Mouse (Mus musculus) forebrain, embryonic 12.5 days (tissue): ENCODE results near the gene Ly6f. TPM values are rescaled to one million over a fixed set of nuclear protein-coding genes. Genes with fewer than 3 reads are reported as not detected.
"Not testable (repeated sequence)": the region's sequence is repeated elsewhere in the genome, so short reads cannot be mapped to it uniquely, and the experiment has no call there.

Source experiments
- ATAC-seq: fragments of 200-750 bp; cut with Nextera tagmentation; 2 replicates; pipeline ENCODE4 v1.8.0; 2017; ENCODE audit warnings: moderate TSS enrichment; ENCODE audit not compliant: low FRiP score
- H3K27ac ChIP-seq: fragments of 300-500 bp; sonication (generic); 2 replicates; pipeline ENCODE4 v1.5.1; 2016; ENCODE audit warnings: mild to moderate bottlenecking
- H3K27me3 ChIP-seq: fragments of 300-500 bp; sonication (generic); 2 replicates; pipeline ENCODE4 v1.6.1; 2016; ENCODE audit warnings: mild to moderate bottlenecking
- H3K36me3 ChIP-seq: fragments of 300-500 bp; sonication (generic); replicated peaks from 2 replicates; pipeline ENCODE4 v1.6.1; 2016; ENCODE audit warnings: mild to moderate bottlenecking
- H3K4me1 ChIP-seq: fragments of 300-500 bp; sonication (generic); 2 replicates; pipeline ENCODE4 v1.6.1; 2016
- H3K4me2 ChIP-seq: fragments of 300-500 bp; sonication (generic); 2 replicates; pipeline ENCODE4 v1.6.1; 2016; ENCODE audit warnings: mild to moderate bottlenecking, moderate library complexity
- H3K4me3 ChIP-seq: fragments of 300-500 bp; sonication (generic); replicated peaks from 2 replicates; pipeline ENCODE4 v1.5.1; 2016; ENCODE audit warnings: mild to moderate bottlenecking
- H3K9ac ChIP-seq: fragments of 300-500 bp; sonication (generic); 2 replicates; pipeline ENCODE4 v1.6.1; 2016; ENCODE audit warnings: mild to moderate bottlenecking
- H3K9me3 ChIP-seq: fragments of 300-500 bp; sonication (generic); 2 replicates; pipeline ENCODE4 v1.6.1; 2016
- WGBS: fragments of 180-500 bp; shearing (Covaris S2); methylation state at CpG from one replicate; pipeline ENCODE4 v1.1.7; 2016; 5-methylcytosine and 5-hydroxymethylcytosine counted together
- polyA plus RNA-seq: library from polyadenylated mRNA; unstranded; fragments of >200 nt; fragmentation: Nextera tagmentation; extraction: Ambion mirVana; gene quantifications from 2 replicates; pipeline ENCODE4 v1.2.1, GENCODE M21; 2016

Ly6f gene
- polyA plus RNA-seq, 1 experiment from 2014 or later = not detected

DNA sequence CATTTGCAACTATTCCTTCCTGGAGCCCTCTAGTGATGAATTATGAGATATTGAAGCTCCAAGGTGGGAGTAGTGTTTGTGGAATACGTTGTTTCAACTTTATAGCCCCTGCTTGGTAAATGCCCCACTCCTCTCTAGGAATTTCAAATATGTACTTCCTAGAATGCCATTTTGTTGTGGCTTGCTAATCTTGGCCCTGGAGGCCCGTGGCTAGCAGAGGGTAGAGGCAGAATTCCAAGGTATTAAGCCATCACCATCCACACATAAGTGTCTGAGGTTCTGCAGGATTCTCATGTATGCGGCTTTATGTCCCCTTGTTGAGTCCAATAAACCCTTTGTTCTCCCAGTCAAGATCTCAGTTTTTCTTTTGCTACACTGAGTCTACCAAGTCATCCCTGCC lies 3.7 kb downstream of the Ly6f start:
- Histone ChIP-seq H3K27me3 (no peaks in the 10 kb centered on the region), H3K9me3 (no peaks in the 10 kb centered on the region), H3K4me2 (no peak overlapping the region), H3K4me3 (no peak overlapping the region), H3K36me3 (no peaks in the 10 kb centered on the region), H3K9ac (no peak overlapping the region), H3K4me1 (no peaks in the 10 kb centered on the region), H3K27ac (no peak overlapping the region)
- WGBS = 66% methylated on average over 3 of the region's 3 CpGs
- ATAC-seq = no peak

DNA sequence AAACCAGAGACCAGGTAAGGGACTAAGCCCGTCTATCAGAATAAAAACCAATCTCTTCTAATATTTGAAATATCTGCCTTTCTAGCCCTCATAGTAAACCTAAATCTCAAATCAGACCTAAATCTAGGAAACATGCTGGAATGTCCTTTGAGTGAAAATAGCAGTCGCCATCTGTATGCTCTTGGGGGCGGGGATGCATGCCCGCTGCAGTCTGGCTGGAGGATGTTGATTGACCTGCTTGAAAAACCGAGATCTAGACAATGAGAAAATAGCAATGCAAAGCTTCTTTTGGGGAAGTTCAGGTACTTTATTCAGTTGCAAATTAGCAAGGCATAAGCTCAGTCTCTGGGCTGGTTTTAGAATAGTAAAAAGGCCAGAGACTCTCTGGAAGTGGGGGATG lies 13.8 kb downstream of the Ly6f start:
- not testable (repeated sequence) for H3K9me3 ChIP-seq, H3K4me3 ChIP-seq, H3K4me1 ChIP-seq, H3K27ac ChIP-seq, ATAC-seq, H3K9ac ChIP-seq, H3K36me3 ChIP-seq, H3K27me3 ChIP-seq, H3K4me2 ChIP-seq
- WGBS = 64% methylated on average over 5 of the region's 5 CpGs

DNA sequence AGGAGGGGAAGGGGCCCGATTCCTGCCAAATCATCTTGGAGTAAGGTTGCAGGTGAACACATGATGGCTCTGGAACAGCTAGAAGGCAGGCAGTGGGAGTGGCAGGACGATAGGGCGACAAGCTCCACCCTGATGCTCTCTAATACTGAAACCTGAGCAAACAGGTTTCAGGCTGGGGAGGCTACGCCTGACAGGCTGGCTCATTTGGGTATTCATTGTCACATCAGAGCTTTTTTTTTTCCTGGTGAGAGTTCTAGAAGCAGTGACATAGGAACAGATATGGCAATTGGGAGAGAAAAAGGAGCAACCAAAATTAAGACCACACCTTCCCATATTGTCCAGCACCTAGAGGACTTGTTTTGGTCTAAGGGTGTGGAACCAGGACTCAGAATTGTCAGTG lies 18.3 kb downstream of the Ly6f start:
- not testable (repeated sequence) for H3K9me3 ChIP-seq, H3K36me3 ChIP-seq, ATAC-seq, H3K4me1 ChIP-seq, H3K27me3 ChIP-seq, H3K4me2 ChIP-seq, H3K4me3 ChIP-seq, H3K27ac ChIP-seq, H3K9ac ChIP-seq
- 88% methylated on average over 4 of the region's 4 CpGs for WGBS

DNA sequence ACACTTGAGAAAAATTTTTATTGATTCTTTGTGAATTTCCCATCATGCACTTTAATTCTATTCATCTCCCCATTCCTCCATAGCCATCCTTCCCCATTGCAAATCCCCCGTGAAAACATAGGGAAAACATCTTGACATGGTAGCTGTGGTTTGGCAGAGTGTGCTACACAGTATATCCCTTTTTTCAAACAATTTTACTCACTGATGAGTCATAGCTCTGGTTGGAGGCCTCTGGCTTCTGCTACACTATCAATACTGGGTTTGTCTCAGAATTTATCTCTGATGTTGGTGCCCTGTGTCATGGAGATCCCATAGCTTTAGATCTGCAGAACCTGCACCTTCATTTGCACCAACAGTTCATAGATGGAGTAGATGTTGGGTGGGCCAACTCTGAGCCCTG lies 24.2 kb downstream of the Ly6f start:
- WGBS = 85% methylated on average over 1 of the region's 1 CpGs
- H3K27me3 ChIP-seq = no peaks in the 10 kb centered on the region
- no peak overlapping the region for H3K4me3 ChIP-seq
- ATAC-seq = no peak
- H3K4me1 ChIP-seq = no peaks in the 10 kb centered on the region
- H3K9ac ChIP-seq = no peak overlapping the region
- no peaks in the 10 kb centered on the region for H3K36me3 ChIP-seq
- H3K9me3 ChIP-seq = 0 out of 2 replicates have a peak, but pooled peaks cover 3% of the 10 kb centered on the region
- no peak overlapping the region for H3K4me2 ChIP-seq
- no peak overlapping the region for H3K27ac ChIP-seq

DNA sequence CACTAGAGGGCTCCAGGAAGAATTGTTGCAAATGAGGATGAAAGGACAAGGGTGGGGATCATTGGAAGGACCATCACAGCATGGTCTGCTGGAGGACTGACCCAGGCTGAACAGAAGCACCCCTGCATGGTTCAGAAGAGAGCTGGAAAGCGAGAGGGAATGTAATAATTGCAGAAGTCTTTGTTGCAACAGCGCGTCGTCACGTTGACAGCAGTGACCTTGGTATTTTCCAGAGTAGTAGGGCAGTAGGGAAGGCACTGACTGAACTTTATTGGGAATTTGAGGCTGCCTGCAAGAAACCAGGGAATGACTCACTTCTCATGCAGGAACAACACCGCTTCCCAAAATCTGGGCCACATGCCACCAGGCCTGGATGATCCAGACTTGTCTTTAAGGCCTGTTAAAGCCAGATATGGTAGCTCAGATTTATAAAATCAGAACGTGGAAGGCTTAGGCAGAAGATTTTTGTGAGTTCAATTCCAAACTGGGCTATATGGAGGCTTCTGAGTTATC lies 25.7 kb downstream of the Ly6f start:
- WGBS = 88% methylated on average over 7 of the region's 7 CpGs
- Histone ChIP-seq H3K4me2 (no peak overlapping the region), H3K4me3 (no peak overlapping the region), H3K9me3 (no peaks in the 10 kb centered on the region), H3K36me3 (no peaks in the 10 kb centered on the region), H3K9ac (no peak overlapping the region), H3K4me1 (no peaks in the 10 kb centered on the region), H3K27ac (no peak overlapping the region), H3K27me3 (no peaks in the 10 kb centered on the region)
- ATAC-seq = no peak

DNA sequence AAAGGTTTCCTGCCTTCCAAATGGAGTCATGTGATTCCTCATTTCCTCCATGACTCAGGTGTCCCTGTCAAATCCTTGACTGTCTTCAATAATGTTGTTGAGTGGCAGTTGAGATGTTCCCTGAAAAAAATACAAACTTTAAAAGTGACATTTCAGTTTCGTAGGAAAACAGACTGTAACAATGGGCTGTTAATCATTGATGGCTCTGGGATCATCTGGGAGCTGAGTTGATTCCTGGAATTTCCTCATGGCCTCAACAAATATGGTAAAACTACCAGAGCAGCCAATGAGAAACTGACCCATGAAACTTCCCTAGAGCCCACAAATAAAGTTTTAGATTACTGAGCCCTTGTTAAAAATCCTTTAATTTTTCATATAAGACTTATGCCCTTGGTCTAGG lies 37.9 kb downstream of the Ly6f start:
- WGBS = 74% methylated on average over 1 of the region's 1 CpGs

DNA sequence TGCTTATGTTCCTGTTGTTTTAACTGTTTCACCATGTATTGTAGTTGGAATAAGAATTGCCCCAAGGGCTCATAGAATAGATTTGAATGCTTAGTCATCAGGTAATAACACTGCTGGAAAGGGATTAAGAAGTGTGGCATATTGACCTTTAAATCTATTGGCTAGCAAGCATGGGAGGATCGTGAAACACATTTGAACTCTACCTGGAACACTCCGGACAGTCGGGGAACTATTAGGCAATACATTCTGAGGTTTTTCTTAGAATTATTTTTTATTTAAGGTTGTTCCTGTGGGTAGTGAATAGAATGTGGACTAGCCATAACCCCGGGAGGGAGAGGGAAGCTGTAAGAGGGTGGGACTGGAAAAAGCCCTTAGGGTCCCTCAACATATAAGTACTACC lies 41.0 kb downstream of the Ly6f start:
- ATAC-seq = no peak
- Histone ChIP-seq H3K4me2 (no peak overlapping the region), H3K36me3 (no peaks in the 10 kb centered on the region), H3K9ac (no peak overlapping the region), H3K27ac (no peak overlapping the region), H3K9me3 (0 out of 2 replicates have a peak, but pooled peaks cover 5% of the 10 kb centered on the region), H3K4me1 (no peaks in the 10 kb centered on the region), H3K4me3 (no peak overlapping the region), H3K27me3 (no peaks in the 10 kb centered on the region)
- WGBS = 91% methylated on average over 4 of the region's 4 CpGs

More for the DNA sequence above, 37.9 kb downstream of the Ly6f start:
- Histone ChIP-seq H3K4me1 (no peaks in the 10 kb centered on the region), H3K27me3 (no peaks in the 10 kb centered on the region), H3K9me3 (0 out of 2 replicates have a peak, but pooled peaks cover 5% of the 10 kb centered on the region), H3K27ac (no peak overlapping the region), H3K4me3 (no peak overlapping the region), H3K36me3 (no peaks in the 10 kb centered on the region), H3K9ac (no peak overlapping the region), H3K4me2 (no peak overlapping the region)
- ATAC-seq = no peak

DNA sequence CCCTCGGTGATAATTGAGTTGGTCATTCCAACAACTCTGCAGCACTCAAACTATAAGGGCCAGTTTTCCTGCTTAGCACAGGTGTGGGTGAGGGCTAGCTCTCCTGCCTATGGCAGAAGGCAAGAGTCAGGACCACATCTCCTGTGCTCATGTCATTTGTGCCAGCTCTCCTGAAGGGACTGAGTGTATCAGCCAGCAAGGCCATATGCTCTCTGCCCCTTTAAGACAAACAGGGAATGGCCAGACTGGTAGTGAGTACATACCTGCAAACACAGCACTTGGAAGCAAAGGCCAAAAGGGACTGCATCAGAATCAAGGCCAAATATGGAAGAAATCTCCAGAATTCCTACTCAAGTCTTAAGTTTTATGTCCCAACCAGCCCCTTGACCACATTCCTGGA lies 41.7 kb downstream of the Ly6f start:
- Histone ChIP-seq H3K36me3 (no peaks in the 10 kb centered on the region), H3K9me3 (0 out of 2 replicates have a peak, but pooled peaks cover 5% of the 10 kb centered on the region), H3K4me3 (no peak overlapping the region), H3K27ac (no peak overlapping the region), H3K4me2 (no peak overlapping the region), H3K4me1 (no peaks in the 10 kb centered on the region), H3K9ac (no peak overlapping the region), H3K27me3 (no peaks in the 10 kb centered on the region)
- ATAC-seq = no peak
- WGBS = 100% methylated on average over 1 of the region's 1 CpGs

DNA sequence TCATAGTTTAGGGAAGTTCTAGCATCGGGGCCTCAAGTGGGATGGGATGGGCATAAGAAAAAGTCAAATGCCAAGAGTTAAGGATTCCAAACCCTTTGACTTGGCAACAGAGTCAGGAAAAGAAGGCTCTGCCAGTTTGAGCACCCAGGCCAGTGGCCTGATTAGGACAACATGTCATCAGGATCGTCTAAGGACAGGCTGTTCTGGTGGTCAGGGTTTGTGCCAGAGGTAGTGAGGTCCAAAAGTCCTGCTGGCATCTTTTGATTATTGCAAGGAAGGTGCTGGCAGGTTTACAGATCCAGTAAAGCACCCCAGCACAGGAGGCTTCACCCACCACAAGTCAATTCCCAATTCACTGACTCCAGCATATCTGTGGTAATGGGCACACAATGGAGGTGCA lies 46.2 kb downstream of the Ly6f start:
- ATAC-seq = no peak
- H3K9ac ChIP-seq = no peak overlapping the region
- H3K4me1 ChIP-seq = no peaks in the 10 kb centered on the region
- no peaks in the 10 kb centered on the region for H3K36me3 ChIP-seq
- H3K4me3 ChIP-seq = no peak overlapping the region
- H3K4me2 ChIP-seq = no peak overlapping the region
- no peaks in the 10 kb centered on the region for H3K27me3 ChIP-seq
- no peak overlapping the region for H3K27ac ChIP-seq
- WGBS = 91% methylated on average over 2 of the region's 2 CpGs
- H3K9me3 ChIP-seq = no peaks in the 10 kb centered on the region

DNA sequence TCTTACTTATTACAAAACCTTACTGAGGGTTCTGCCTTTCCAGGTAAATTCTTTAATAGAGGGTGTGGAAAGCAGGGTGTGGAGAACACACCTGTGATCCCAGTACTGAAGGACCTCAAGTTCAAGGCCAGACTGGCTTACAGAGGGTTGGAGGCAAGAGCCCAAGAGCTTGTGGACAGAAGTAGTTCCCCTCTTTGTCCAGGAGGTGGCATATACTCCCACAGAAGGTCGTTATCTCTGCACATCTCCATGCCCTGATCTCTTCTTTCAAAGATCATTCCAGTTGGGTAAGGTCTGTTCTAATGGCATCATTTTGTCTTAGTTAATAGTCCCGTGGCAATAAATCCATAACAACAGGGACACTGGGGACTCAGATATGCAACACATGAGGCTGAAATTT lies 49.0 kb downstream of the Ly6f start:
- no peaks in the 10 kb centered on the region for H3K27me3 ChIP-seq
- 58% methylated on average over 2 of the region's 2 CpGs for WGBS
- no peaks in the 10 kb centered on the region for H3K4me1 ChIP-seq
- no peak for ATAC-seq
- no peak overlapping the region for H3K4me2 ChIP-seq
- no peak overlapping the region for H3K27ac ChIP-seq
- H3K9ac ChIP-seq = no peak overlapping the region
- no peaks in the 10 kb centered on the region for H3K36me3 ChIP-seq
- H3K4me3 ChIP-seq = no peak overlapping the region
- peaks cover 7% of the 10 kb centered on the region; the same call in 1 of the 2 replicates for H3K9me3 ChIP-seq

DNA sequence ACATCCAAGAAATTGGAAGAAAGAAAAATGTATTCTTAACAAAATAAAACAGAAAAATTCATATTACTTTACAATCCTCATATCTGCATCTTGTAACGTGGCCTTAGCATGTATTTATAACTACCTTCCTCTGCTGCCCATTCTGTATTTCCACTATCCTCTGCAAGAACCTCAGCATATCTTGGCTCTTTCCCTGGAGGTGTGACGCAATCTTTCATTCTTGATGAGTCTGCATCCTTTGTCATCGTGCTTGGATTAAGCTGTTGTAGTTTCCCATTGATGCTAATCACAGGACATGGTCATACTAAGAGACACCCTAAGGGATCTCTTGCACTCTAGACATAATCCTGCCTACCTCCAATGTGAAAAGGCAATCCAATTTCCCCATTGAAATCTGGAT lies 50.4 kb downstream of the Ly6f start:
- no peak overlapping the region for H3K9ac ChIP-seq
- 85% methylated on average over 3 of the region's 3 CpGs for WGBS
- H3K27me3 ChIP-seq = no peaks in the 10 kb centered on the region
- no peaks in the 10 kb centered on the region for H3K4me1 ChIP-seq
- ATAC-seq = no peak
- H3K4me2 ChIP-seq = no peak overlapping the region
- H3K9me3 ChIP-seq = peaks cover 9% of the 10 kb centered on the region; the same call in 1 of the 2 replicates
- H3K4me3 ChIP-seq = no peak overlapping the region
- H3K36me3 ChIP-seq = no peaks in the 10 kb centered on the region
- H3K27ac ChIP-seq = no peak overlapping the region

DNA sequence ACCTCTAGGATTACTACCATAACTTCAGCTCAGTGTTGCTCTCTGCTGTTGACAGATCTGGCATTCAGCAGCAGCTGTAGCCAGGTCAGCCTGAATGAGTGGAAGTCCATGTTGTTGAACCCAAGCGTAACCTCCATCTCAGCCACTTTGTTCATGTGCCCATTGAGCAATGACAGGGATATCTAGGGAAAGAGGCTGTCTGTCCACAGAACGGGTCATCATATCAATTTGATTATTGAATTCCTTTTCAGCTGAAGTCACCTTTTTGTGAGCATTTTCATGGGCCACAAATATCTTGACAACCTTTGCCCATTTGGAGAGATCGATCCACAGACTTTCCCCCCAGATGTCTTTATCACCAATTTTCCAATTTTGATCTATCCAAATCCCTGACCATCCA lies 51.9 kb downstream of the Ly6f start:
- no peaks in the 10 kb centered on the region for H3K27me3 ChIP-seq

More for the DNA sequence above, 51.9 kb downstream of the Ly6f start:
- Histone ChIP-seq H3K36me3 (no peaks in the 10 kb centered on the region), H3K4me1 (no peaks in the 10 kb centered on the region), H3K9me3 (peaks cover 11% of the 10 kb centered on the region), H3K4me2 (no peak overlapping the region), H3K27ac (no peak overlapping the region), H3K4me3 (no peak overlapping the region), H3K9ac (no peak overlapping the region)
- whole genome bisulfite sequencing = 87% methylated on average over 3 of the region's 3 CpGs
- ATAC-seq = no peak
